Mouse (Mus musculus): ENCODE measurements around the gene Tanc1. TPM values are rescaled to one million over a fixed set of nuclear protein-coding genes. Genes with fewer than 3 reads are reported as not detected.

Tanc1 gene
- polyA plus RNA-seq, 1 experiment: 7.2 TPM

GRCm38 (mm10) chr2:59598286-59598685, 13.6 kb upstream of the Tanc1 start:
- TF ChIP-seq POLR2A (IDR thresholded peaks at IDR 0.05; ENCODE audit: borderline replicate concordance, extremely low read depth, insufficient read depth, insufficient read length, poor library complexity, severe bottlenecking) (no peak), CTCF (IDR thresholded peaks at IDR 0.05; ENCODE audit: borderline replicate concordance, extremely low read depth, insufficient read depth, insufficient read length) (no peak)

GRCm38 (mm10) chr2:59598894-59599293, 12.9 kb upstream of the Tanc1 start:
- TF ChIP-seq CTCF (IDR thresholded peaks at IDR 0.05; ENCODE audit: borderline replicate concordance, extremely low read depth, insufficient read depth, insufficient read length) (no peak), POLR2A (IDR thresholded peaks at IDR 0.05; ENCODE audit: borderline replicate concordance, extremely low read depth, insufficient read depth, insufficient read length, poor library complexity, severe bottlenecking) (no peak)
- no peak for DNase-seq (ENCODE audit: low read depth)

More at GRCm38 (mm10) chr2:59598286-59598685, 13.6 kb upstream of the Tanc1 start:
- DNase-seq (ENCODE audit: low read depth): no peak

- TF ChIP-seq POLR2A (IDR thresholded peaks at IDR 0.05; ENCODE audit: borderline replicate concordance, extremely low read depth, insufficient read depth, insufficient read length, poor library complexity, severe bottlenecking): no peak
- no peak for TF ChIP-seq CTCF (IDR thresholded peaks at IDR 0.05; ENCODE audit: borderline replicate concordance, extremely low read depth, insufficient read depth, insufficient read length)
- peak; percentile 53 for DNase-seq (ENCODE audit: low read depth)
These were observed 12.3 kb upstream of the Tanc1 start for GRCm38 (mm10) chr2:59599338-59600111.

- DNase-seq (ENCODE audit: low read depth): peak; percentile 79
- TF ChIP-seq POLR2A (IDR thresholded peaks at IDR 0.05; ENCODE audit: borderline replicate concordance, extremely low read depth, insufficient read depth, insufficient read length, poor library complexity, severe bottlenecking): no peak
- TF ChIP-seq CTCF (IDR thresholded peaks at IDR 0.05; ENCODE audit: borderline replicate concordance, extremely low read depth, insufficient read depth, insufficient read length): no peak
These were observed 11.6 kb upstream of the Tanc1 start for GRCm38 (mm10) chr2:59600123-59600840.

GRCm38 (mm10) chr2:59600980-59601379, 10.9 kb upstream of the Tanc1 start:
- peak; percentile 83 for DNase-seq (ENCODE audit: low read depth)
- TF ChIP-seq POLR2A (IDR thresholded peaks at IDR 0.05; ENCODE audit: borderline replicate concordance, extremely low read depth, insufficient read depth, insufficient read length, poor library complexity, severe bottlenecking): no peak
- TF ChIP-seq CTCF (IDR thresholded peaks at IDR 0.05; ENCODE audit: borderline replicate concordance, extremely low read depth, insufficient read depth, insufficient read length): no peak

GRCm38 (mm10) chr2:59601452-59601851, 10.4 kb upstream of the Tanc1 start:
- TF ChIP-seq POLR2A (IDR thresholded peaks at IDR 0.05; ENCODE audit: borderline replicate concordance, extremely low read depth, insufficient read depth, insufficient read length, poor library complexity, severe bottlenecking) (no peak), CTCF (IDR thresholded peaks at IDR 0.05; ENCODE audit: borderline replicate concordance, extremely low read depth, insufficient read depth, insufficient read length) (no peak)
- DNase-seq (ENCODE audit: low read depth): no peak

- DNase-seq (ENCODE audit: low read depth): no peak
- TF ChIP-seq POLR2A (IDR thresholded peaks at IDR 0.05; ENCODE audit: borderline replicate concordance, extremely low read depth, insufficient read depth, insufficient read length, poor library complexity, severe bottlenecking): no peak
- no peak for TF ChIP-seq CTCF (IDR thresholded peaks at IDR 0.05; ENCODE audit: borderline replicate concordance, extremely low read depth, insufficient read depth, insufficient read length)
These were observed 2.9 kb upstream of the Tanc1 start for GRCm38 (mm10) chr2:59608958-59609357.

GRCm38 (mm10) chr2:59611216-59611810, 529 bp upstream of the Tanc1 start:
- peak; percentile 62 for DNase-seq (ENCODE audit: low read depth)

GRCm38 (mm10) chr2:59612733-59613473, 1.1 kb downstream of the Tanc1 start:
- TF ChIP-seq POLR2A (IDR thresholded peaks at IDR 0.05; ENCODE audit: borderline replicate concordance, extremely low read depth, insufficient read depth, insufficient read length, poor library complexity, severe bottlenecking) (no peak), CTCF (IDR thresholded peaks at IDR 0.05; ENCODE audit: borderline replicate concordance, extremely low read depth, insufficient read depth, insufficient read length) (no peak)
- DNase-seq (ENCODE audit: low read depth): peak; percentile 40

More at GRCm38 (mm10) chr2:59611216-59611810, 529 bp upstream of the Tanc1 start:
- TF ChIP-seq CTCF (IDR thresholded peaks at IDR 0.05; ENCODE audit: borderline replicate concordance, extremely low read depth, insufficient read depth, insufficient read length): no peak
- TF ChIP-seq POLR2A (IDR thresholded peaks at IDR 0.05; ENCODE audit: borderline replicate concordance, extremely low read depth, insufficient read depth, insufficient read length, poor library complexity, severe bottlenecking): no peak

- peak; percentile 55 for DNase-seq (ENCODE audit: low read depth)
- TF ChIP-seq CTCF (IDR thresholded peaks at IDR 0.05; ENCODE audit: borderline replicate concordance, extremely low read depth, insufficient read depth, insufficient read length) (no peak), POLR2A (IDR thresholded peaks at IDR 0.05; ENCODE audit: borderline replicate concordance, extremely low read depth, insufficient read depth, insufficient read length, poor library complexity, severe bottlenecking) (no peak)
These were observed 1.7 kb downstream of the Tanc1 start for GRCm38 (mm10) chr2:59613474-59614019.

Measured in brain, embryonic 14.5 days (tissue).